Mouse (Mus musculus) adrenal gland, adult 8-10 months (tissue): ENCODE data around the gene Kdm4b. TPM values are rescaled to one million over a fixed set of nuclear protein-coding genes. Genes with fewer than 3 reads are reported as not detected.

Experiments used
- DNase-seq: peaks from one replicate; pipeline ENCODE4 v3.0.0; 2022
- total RNA-seq, 4 experiments: library from RNA; stranded (reverse); gene quantifications; 2 replicates each; pipeline ENCODE4 v1.2.4; 2022

The Kdm4b gene
- total RNA-seq, 4 experiments from 2014 or later = 36.7 to 54.1 (median 47.4) TPM

GRCm38 (mm10) chr17:56348128-56348527 is 22.3 kb downstream of the Kdm4b start:
- no peak for DNase-seq

- DNase-seq = no peak
Measured at GRCm38 (mm10) chr17:56348586-56348985, 22.7 kb downstream of the Kdm4b start.

- DNase-seq = peak; percentile 52
Measured at GRCm38 (mm10) chr17:56350694-56351093, 24.8 kb downstream of the Kdm4b start.

- DNase-seq = peak; percentile 37
Measured at GRCm38 (mm10) chr17:56356921-56357885, 31.3 kb downstream of the Kdm4b start.

GRCm38 (mm10) chr17:56359183-56359725 is 33.4 kb downstream of the Kdm4b start:
- DNase-seq = no peak

- DNase-seq = peak; percentile 65
Measured at GRCm38 (mm10) chr17:56359864-56360263, 34.0 kb downstream of the Kdm4b start.

GRCm38 (mm10) chr17:56360451-56360850 is 34.6 kb downstream of the Kdm4b start:
- DNase-seq = peak; percentile 57

- no peak for DNase-seq
Measured at GRCm38 (mm10) chr17:56361542-56361941, 35.7 kb downstream of the Kdm4b start.

- no peak for DNase-seq
Measured at GRCm38 (mm10) chr17:56365791-56366673, 40.2 kb downstream of the Kdm4b start.

- no peak for DNase-seq
Measured at GRCm38 (mm10) chr17:56368291-56368790, 42.5 kb downstream of the Kdm4b start.

- no peak for DNase-seq
Measured at GRCm38 (mm10) chr17:56370090-56370489, 44.2 kb downstream of the Kdm4b start.

GRCm38 (mm10) chr17:56371029-56371660 is 45.3 kb downstream of the Kdm4b start:
- DNase-seq = no peak

GRCm38 (mm10) chr17:56372109-56372508 is 46.2 kb downstream of the Kdm4b start:
- no peak for DNase-seq

- no peak for DNase-seq
Measured at GRCm38 (mm10) chr17:56373136-56374034, 47.5 kb downstream of the Kdm4b start.

- no peak for DNase-seq
Measured at GRCm38 (mm10) chr17:56374851-56375250, 49.0 kb downstream of the Kdm4b start.

- no peak for DNase-seq
Measured at GRCm38 (mm10) chr17:56379281-56379834, 53.5 kb downstream of the Kdm4b start.

GRCm38 (mm10) chr17:56380286-56380685 is 54.4 kb downstream of the Kdm4b start:
- DNase-seq = no peak

- DNase-seq = no peak
Measured at GRCm38 (mm10) chr17:56381183-56381582, 55.3 kb downstream of the Kdm4b start.

- no peak for DNase-seq
Measured at GRCm38 (mm10) chr17:56382997-56383396, 57.1 kb downstream of the Kdm4b start.

GRCm38 (mm10) chr17:56384903-56385302 is 59.0 kb downstream of the Kdm4b start:
- no peak for DNase-seq

GRCm38 (mm10) chr17:56387612-56388011 is 61.8 kb downstream of the Kdm4b start:
- DNase-seq = no peak
